Mouse (Mus musculus) liver, embryonic 11.5 days (tissue): Measurements from ENCODE around the gene Ints6l. TPM values are rescaled to one million over a fixed set of nuclear protein-coding genes. Genes with fewer than 3 reads are reported as not detected.
"Not testable (repeated sequence)": the region's sequence is repeated elsewhere in the genome, so short reads cannot be mapped to it uniquely, and the experiment has no call there.

Source experiments
- ATAC-seq: fragments of 200-750 bp; cut with Nextera tagmentation; replicated peaks from 2 replicates; pipeline ENCODE4 v1.8.0; 2017; ENCODE audit warnings: moderate number of reproducible peaks, mild to moderate bottlenecking, moderate TSS enrichment, moderate library complexity; ENCODE audit not compliant: low FRiP score
- DNase-seq: peaks from one replicate; pipeline ENCODE4 v3.0.0-alpha.2; 2017; ENCODE audit warnings: low spot score
- H3K27ac ChIP-seq: fragments of 300-500 bp; sonication (generic); 2 replicates; pipeline ENCODE4 v1.5.1; 2014; ENCODE audit warnings: mild to moderate bottlenecking, low read depth, low read length, control low read depth
- H3K27me3 ChIP-seq: fragments of 300-500 bp; sonication (generic); replicated peaks from 2 replicates; pipeline ENCODE4 v1.6.1; 2014; ENCODE audit warnings: low read length, mixed read lengths; ENCODE audit not compliant: control insufficient read depth, insufficient read depth
- H3K36me3 ChIP-seq: fragments of 300-500 bp; sonication (generic); 2 replicates; pipeline ENCODE4 v1.6.1; 2014; ENCODE audit warnings: mild to moderate bottlenecking, low read length, moderate library complexity, mixed read lengths; ENCODE audit not compliant: control insufficient read depth, insufficient read depth
- H3K4me1 ChIP-seq: fragments of 300-500 bp; sonication (generic); replicated peaks from 2 replicates; pipeline ENCODE4 v1.6.1; 2014; ENCODE audit warnings: low read length, mixed read lengths; ENCODE audit not compliant: control insufficient read depth, insufficient read depth
- H3K4me2 ChIP-seq: fragments of 300-500 bp; sonication (generic); 2 replicates; pipeline ENCODE4 v1.6.1; 2014; ENCODE audit warnings: mild to moderate bottlenecking, control low read depth, moderate library complexity
- H3K4me3 ChIP-seq: fragments of 300-500 bp; sonication (generic); 2 replicates; pipeline ENCODE4 v1.5.1; 2014; ENCODE audit warnings: low read depth, low read length, control low read depth
- H3K9ac ChIP-seq: fragments of 300-500 bp; sonication (generic); 2 replicates; pipeline ENCODE4 v1.6.1; 2014; ENCODE audit warnings: low read depth, low read length, control low read depth
- H3K9me3 ChIP-seq: fragments of 300-500 bp; sonication (generic); 2 replicates; pipeline ENCODE4 v1.6.1; 2016; ENCODE audit warnings: low read length, inconsistent platforms, mixed read lengths; ENCODE audit not compliant: control insufficient read depth
- WGBS: fragments of 180-500 bp; shearing (Covaris S2); extraction: QIAGEN DNeasy Blood & Tissue Kit; methylation state at CpG from one replicate; pipeline ENCODE4 v1.1.7; 2014; 5-methylcytosine and 5-hydroxymethylcytosine counted together
- polyA plus RNA-seq: library from polyadenylated mRNA; unstranded; fragments of >200 nt; fragmentation: Nextera tagmentation; extraction: Ambion mirVana; gene quantifications from 2 replicates; pipeline ENCODE4 v1.2.1, GENCODE M21; 2014

Ints6l gene
- polyA plus RNA-seq, 1 experiment from 2014 or later, result 41.8 TPM

- H3K9me3 ChIP-seq, result no peaks in the 10 kb centered on the region
- H3K4me1 ChIP-seq, result no peaks in the 10 kb centered on the region
- H3K27me3 ChIP-seq, result no peaks in the 10 kb centered on the region
- no peak overlapping the region for H3K4me3 ChIP-seq
- no peaks in the 10 kb centered on the region for H3K36me3 ChIP-seq
- H3K27ac ChIP-seq, result no peak overlapping the region
- 73% methylated on average over 3 of the region's 3 CpGs for WGBS
- no peak overlapping the region for H3K9ac ChIP-seq
- ATAC-seq, result no peak
- no peak for DNase-seq
- no peak overlapping the region for H3K4me2 ChIP-seq
These were observed 22.9 kb downstream of the Ints6l start for GRCm38 (mm10) chrX:56477553-56477952.

GRCm38 (mm10) chrX:56481906-56482305 lies 27.2 kb downstream of the Ints6l start:
- Histone ChIP-seq H3K4me3 (no peak overlapping the region), H3K27ac (no peak overlapping the region), H3K9ac (no peak overlapping the region), H3K9me3 (no peaks in the 10 kb centered on the region), H3K36me3 (no peaks in the 10 kb centered on the region; the same call in 1 of the 2 replicates), H3K4me1 (no peaks in the 10 kb centered on the region), H3K4me2 (no peak overlapping the region), H3K27me3 (no peaks in the 10 kb centered on the region)
- no peak for DNase-seq
- no peak for ATAC-seq
- WGBS, result 72% methylated on average over 3 of the region's 3 CpGs

- no peak overlapping the region for H3K9ac ChIP-seq
- no peaks in the 10 kb centered on the region for H3K27me3 ChIP-seq
- no peak overlapping the region for H3K27ac ChIP-seq
- no peak for ATAC-seq
- peak; percentile 35 for DNase-seq
- H3K36me3 ChIP-seq, result no peaks in the 10 kb centered on the region; the same call in 1 of the 2 replicates
- H3K4me1 ChIP-seq, result no peaks in the 10 kb centered on the region
- WGBS, result 22% methylated on average over 1 of the region's 1 CpGs
- no peak overlapping the region for H3K4me3 ChIP-seq
- H3K4me2 ChIP-seq, result no peak overlapping the region
- no peaks in the 10 kb centered on the region for H3K9me3 ChIP-seq
These were observed 35.1 kb downstream of the Ints6l start for GRCm38 (mm10) chrX:56489758-56490157.

GRCm38 (mm10) chrX:56497241-56497640 lies 42.6 kb downstream of the Ints6l start:
- 90% methylated on average over 7 of the region's 7 CpGs for WGBS

GRCm38 (mm10) chrX:56524442-56524841 lies 69.8 kb downstream of the Ints6l start, which contains the start of gene Gm10477:
TSS of gene Gm10477 (plus strand) at chrX:56524742.
- not testable (repeated sequence) for H3K9ac ChIP-seq, DNase-seq, H3K4me1 ChIP-seq, H3K9me3 ChIP-seq, H3K4me2 ChIP-seq, H3K27ac ChIP-seq, ATAC-seq, H3K4me3 ChIP-seq, H3K36me3 ChIP-seq, H3K27me3 ChIP-seq
- WGBS, result 82% methylated on average over 6 of the region's 6 CpGs

More at GRCm38 (mm10) chrX:56497241-56497640, 42.6 kb downstream of the Ints6l start:
- DNase-seq (no peak), ATAC-seq (no peak)
- peaks cover 2% of the 10 kb centered on the region; the same call in 1 of the 2 replicates for H3K36me3 ChIP-seq
- no peak overlapping the region for H3K4me2 ChIP-seq
- H3K27me3 ChIP-seq, result no peaks in the 10 kb centered on the region
- no peaks in the 10 kb centered on the region for H3K4me1 ChIP-seq
- no peak overlapping the region for H3K4me3 ChIP-seq
- no peak overlapping the region for H3K9ac ChIP-seq
- no peaks in the 10 kb centered on the region for H3K9me3 ChIP-seq
- no peak overlapping the region for H3K27ac ChIP-seq

- 6% methylated on average over 3 of the region's 3 CpGs for WGBS
- H3K4me3 ChIP-seq, result no peak overlapping the region
- H3K36me3 ChIP-seq, result no peaks in the 10 kb centered on the region
- no peak for ATAC-seq
- DNase-seq, result peak; percentile 34
- H3K27me3 ChIP-seq, result no peaks in the 10 kb centered on the region
- H3K4me2 ChIP-seq, result no peak overlapping the region
- H3K27ac ChIP-seq, result no peak overlapping the region
- no peaks in the 10 kb centered on the region for H3K9me3 ChIP-seq
- H3K9ac ChIP-seq, result no peak overlapping the region
- no peaks in the 10 kb centered on the region for H3K4me1 ChIP-seq
These were observed 76.6 kb downstream of the Ints6l start for GRCm38 (mm10) chrX:56531266-56531665.

- H3K4me1 ChIP-seq, result no peaks in the 10 kb centered on the region
- H3K27me3 ChIP-seq, result no peaks in the 10 kb centered on the region
- ATAC-seq, result no peak
- peak; percentile 31 for DNase-seq
- 57% methylated on average over 4 of the region's 4 CpGs for WGBS
- H3K4me3 ChIP-seq, result no peak overlapping the region
- H3K9me3 ChIP-seq, result no peaks in the 10 kb centered on the region
- no peak overlapping the region for H3K27ac ChIP-seq
- no peak overlapping the region for H3K4me2 ChIP-seq
- H3K9ac ChIP-seq, result no peak overlapping the region
- H3K36me3 ChIP-seq, result no peaks in the 10 kb centered on the region
These were observed 82.5 kb downstream of the Ints6l start for GRCm38 (mm10) chrX:56537162-56537561.

GRCm38 (mm10) chrX:56549506-56549905 lies 94.8 kb downstream of the Ints6l start, which contains the start of gene Gm648:
TSS of gene Gm648 (minus strand) at chrX:56549606.
- Histone ChIP-seq H3K27ac (no peak within 1 kb of the TSS), H3K4me2 (no peak within 1 kb of the TSS), H3K4me3 (no peak within 1 kb of the TSS), H3K27me3 (no peaks in the 10 kb centered on the region), H3K36me3 (no peaks in the 10 kb centered on the region), H3K9ac (no peak within 1 kb of the TSS), H3K4me1 (no peaks in the 10 kb centered on the region), H3K9me3 (no peaks in the 10 kb centered on the region)
- 79% methylated on average over 7 of the region's 7 CpGs for WGBS
- DNase-seq (no peak), ATAC-seq (no peak)

GRCm38 (mm10) chrX:56553584-56553983 lies 98.9 kb downstream of the Ints6l start:
- no peak overlapping the region for H3K4me2 ChIP-seq
- no peaks in the 10 kb centered on the region for H3K9me3 ChIP-seq
- H3K27me3 ChIP-seq, result no peaks in the 10 kb centered on the region
- no peak overlapping the region for H3K4me3 ChIP-seq
- no peaks in the 10 kb centered on the region for H3K36me3 ChIP-seq
- no peak overlapping the region for H3K27ac ChIP-seq
- H3K4me1 ChIP-seq, result no peaks in the 10 kb centered on the region
- 64% methylated on average over 3 of the region's 3 CpGs for WGBS
- DNase-seq (no peak), ATAC-seq (no peak)
- no peak overlapping the region for H3K9ac ChIP-seq
